Mouse (Mus musculus) MEL-GATA-1-ER (cell line): ENCODE data around the gene 2700049A03Rik.

Source experiments
- DNase-seq: peaks from one replicate; pipeline ENCODE4 v3.0.0-alpha.2; 2012; ENCODE audit warnings: low read depth; ENCODE audit errors: extremely low read depth

Gene 2700049A03Rik

GRCm38 (mm10) chr12:71258196-71258920 is 121.7 kb downstream of the 2700049A03Rik start:
- DNase-seq = no peak

- DNase-seq = no peak
These were observed 127.6 kb downstream of the 2700049A03Rik start for GRCm38 (mm10) chr12:71264211-71264610.

DNA sequence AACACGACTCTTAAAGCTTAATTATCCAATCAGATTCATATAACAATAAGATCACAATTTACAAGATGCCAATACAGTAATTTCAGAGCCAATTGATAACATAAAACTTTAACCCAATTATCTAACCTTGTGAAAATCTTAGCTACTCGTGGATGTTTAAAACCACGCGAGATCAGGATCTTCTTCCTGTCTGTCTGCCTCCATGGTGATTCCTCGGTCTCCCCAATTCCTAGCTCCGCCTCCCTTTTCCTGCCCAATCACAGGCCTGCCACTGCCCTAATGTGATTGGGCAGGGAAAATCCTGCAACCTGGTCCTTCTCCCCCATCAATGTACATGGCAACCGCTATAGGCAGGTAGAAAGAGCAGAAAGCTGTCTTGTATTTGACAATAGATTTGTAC is 132.7 kb downstream of the 2700049A03Rik start:
- DNase-seq = no peak

- DNase-seq = no peak
These were observed 134.5 kb downstream of the 2700049A03Rik start for GRCm38 (mm10) chr12:71271131-71271530.

DNA sequence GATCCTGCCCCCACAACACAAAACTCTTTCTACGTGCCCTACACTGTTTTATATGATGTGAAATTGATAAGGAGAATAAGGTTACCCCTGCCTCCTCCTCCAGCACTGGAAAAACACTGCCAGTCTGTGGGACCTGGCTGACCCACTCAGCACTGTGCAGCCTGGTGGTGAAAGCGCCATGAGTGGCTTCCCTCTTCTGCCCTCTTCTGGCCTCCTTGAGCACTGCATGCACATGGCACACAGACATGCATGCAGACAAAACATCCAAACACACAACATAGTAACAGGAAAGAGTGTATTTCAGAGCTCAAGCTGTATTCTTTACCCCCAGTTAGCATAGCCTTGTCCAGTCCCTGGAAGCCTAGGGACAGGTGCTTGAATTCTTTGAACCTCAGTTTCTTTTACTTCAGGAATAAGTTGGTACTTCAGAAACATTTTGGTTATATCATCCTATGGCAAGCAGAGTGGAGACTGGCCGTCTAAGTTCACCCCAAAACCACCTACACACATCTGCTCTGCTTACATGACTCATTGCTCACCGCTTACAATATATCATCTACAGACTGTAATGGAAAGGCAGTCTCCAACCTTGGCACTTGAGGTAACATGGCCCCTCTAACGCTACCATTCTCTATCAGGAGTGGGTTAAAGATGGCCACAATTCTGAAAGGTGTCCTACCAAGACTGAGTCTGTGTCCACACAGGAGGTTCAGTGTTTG is 138.0 kb downstream of the 2700049A03Rik start:
- DNase-seq = no peak

- DNase-seq = no peak
These were observed 139.4 kb downstream of the 2700049A03Rik start for GRCm38 (mm10) chr12:71275906-71276595.

GRCm38 (mm10) chr12:71279521-71280262 is 143.0 kb downstream of the 2700049A03Rik start:
- DNase-seq = no peak

GRCm38 (mm10) chr12:71281201-71281768 is 144.6 kb downstream of the 2700049A03Rik start:
- DNase-seq = no peak

DNA sequence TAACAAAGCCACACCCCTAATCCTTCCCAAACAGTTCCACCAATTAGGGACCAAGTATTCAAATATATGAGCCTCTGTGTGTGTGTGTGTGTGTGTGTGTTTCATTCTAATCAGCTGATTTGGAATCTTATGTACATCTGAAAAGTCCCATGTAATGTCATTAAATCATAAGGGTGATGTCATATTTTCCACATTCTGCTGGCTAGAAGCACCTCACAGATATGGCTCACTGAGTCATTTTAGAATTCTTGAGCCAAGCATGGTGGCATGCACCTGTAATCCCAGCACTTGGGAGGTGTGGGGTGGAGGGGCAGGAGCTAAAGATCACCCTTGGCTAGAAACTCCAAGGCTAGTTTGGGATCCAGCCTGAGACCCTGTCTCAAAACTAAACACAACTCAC is 148.8 kb downstream of the 2700049A03Rik start:
- no peak for DNase-seq

- DNase-seq = no peak
These were observed 153.8 kb downstream of the 2700049A03Rik start for GRCm38 (mm10) chr12:71290460-71290859.
